Mouse (Mus musculus): ENCODE measurements at regions not wholly inside any gene's neighbourhood (a gene's known extent, or its start where the extent isn't known, plus 50 kb on each side); places are given as distances from the start of the nearest gene placed in this dataset.

- no peak for ATAC-seq (ENCODE audit: low FRiP score, low TSS enrichment)
- Histone ChIP-seq H3K27ac (replicated peaks) (no peak overlapping the region), H3K9ac (ENCODE audit: low read length) (no peak overlapping the region), H3K4me3 (ENCODE audit: low read depth, low read length) (no peak overlapping the region), H3K4me1 (replicated peaks; ENCODE audit: control insufficient read depth, insufficient read depth) (no peaks in the 10 kb centered on the region), H3K27me3 (ENCODE audit: control insufficient read depth, insufficient read depth, low read length) (no peaks in the 10 kb centered on the region), H3K9me3 (ENCODE audit: control insufficient read depth, low read length) (no peaks in the 10 kb centered on the region), H3K4me2 (replicated peaks; ENCODE audit: low read depth) (no peak overlapping the region), H3K36me3 (ENCODE audit: control insufficient read depth, insufficient read depth, low read length) (no peaks in the 10 kb centered on the region)
- WGBS: 76% methylated on average over 6 of the region's 6 CpGs
- TF ChIP-seq EP300 (optimal IDR thresholded peaks at IDR 0.05) (no peak), CTCF (IDR thresholded peaks at IDR 0.05; ENCODE audit: low read depth) (no peak)
- DNase-seq (ENCODE audit: low spot score): no peak
Measured at GRCm38 (mm10) chr13:32419326-32419725, 80.8 kb upstream of the Gmds start.

DNA sequence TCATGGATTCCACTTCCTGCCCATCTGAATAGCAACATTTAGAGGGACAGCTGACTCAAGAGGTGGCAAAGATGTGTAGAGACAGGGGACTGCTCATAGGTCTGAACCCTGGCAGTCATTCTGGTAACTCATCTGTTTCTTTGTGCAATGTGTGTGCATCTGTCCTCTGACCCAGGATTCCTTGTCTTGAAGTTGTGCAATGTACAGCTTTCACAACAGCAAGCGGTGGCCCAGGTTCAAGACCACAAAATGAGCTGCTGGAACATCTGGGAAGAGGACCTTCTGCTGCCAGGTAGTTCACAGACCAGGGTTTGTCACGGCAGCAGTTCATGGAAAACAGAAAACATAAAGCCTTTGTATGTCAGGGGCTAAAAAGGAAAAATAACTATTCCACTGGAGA, 80.1 kb upstream of the Gmds start:
- Histone ChIP-seq H3K36me3 (ENCODE audit: control insufficient read depth, insufficient read depth, low read length) (no peaks in the 10 kb centered on the region), H3K27ac (replicated peaks) (no peak overlapping the region), H3K27me3 (ENCODE audit: control insufficient read depth, insufficient read depth, low read length) (no peaks in the 10 kb centered on the region), H3K9ac (ENCODE audit: low read length) (no peak overlapping the region), H3K9me3 (ENCODE audit: control insufficient read depth, low read length) (no peaks in the 10 kb centered on the region), H3K4me1 (replicated peaks; ENCODE audit: control insufficient read depth, insufficient read depth) (no peaks in the 10 kb centered on the region), H3K4me3 (ENCODE audit: low read depth, low read length) (no peak overlapping the region), H3K4me2 (replicated peaks; ENCODE audit: low read depth) (no peak overlapping the region)
- DNase-seq (ENCODE audit: low spot score): no peak
- WGBS: 78% methylated on average over 2 of the region's 2 CpGs
- TF ChIP-seq EP300 (optimal IDR thresholded peaks at IDR 0.05) (no peak), CTCF (IDR thresholded peaks at IDR 0.05; ENCODE audit: low read depth) (no peak)
- ATAC-seq (ENCODE audit: low FRiP score, low TSS enrichment): no peak

DNA sequence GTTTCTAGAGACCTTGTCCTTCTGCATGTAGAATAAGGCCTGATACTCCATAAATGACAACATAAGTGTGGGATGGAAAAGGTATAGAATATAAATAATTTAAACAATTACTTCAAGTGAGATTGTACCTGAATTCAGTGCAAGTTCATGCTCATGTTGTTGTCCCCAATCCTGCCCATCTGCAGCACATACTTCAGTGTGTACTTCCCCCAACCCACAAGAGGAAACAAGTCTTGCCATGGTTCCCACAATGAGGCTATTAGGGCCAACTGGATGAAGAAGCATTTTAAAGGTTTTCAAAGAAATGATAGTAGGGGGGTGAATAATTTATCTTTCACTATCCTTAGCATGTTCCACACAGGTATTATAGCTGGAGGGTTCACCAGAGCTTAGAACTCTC, 79.4 kb upstream of the Gmds start:
- Histone ChIP-seq H3K9ac (ENCODE audit: low read length) (no peak overlapping the region), H3K4me3 (ENCODE audit: low read depth, low read length) (no peak overlapping the region), H3K27me3 (ENCODE audit: control insufficient read depth, insufficient read depth, low read length) (no peaks in the 10 kb centered on the region), H3K9me3 (ENCODE audit: control insufficient read depth, low read length) (no peaks in the 10 kb centered on the region), H3K4me1 (replicated peaks; ENCODE audit: control insufficient read depth, insufficient read depth) (no peaks in the 10 kb centered on the region), H3K27ac (replicated peaks) (no peak overlapping the region), H3K4me2 (replicated peaks; ENCODE audit: low read depth) (no peak overlapping the region), H3K36me3 (ENCODE audit: control insufficient read depth, insufficient read depth, low read length) (no peaks in the 10 kb centered on the region)
- ATAC-seq (ENCODE audit: low FRiP score, low TSS enrichment) (no peak), DNase-seq (ENCODE audit: low spot score) (no peak)
- TF ChIP-seq CTCF (IDR thresholded peaks at IDR 0.05; ENCODE audit: low read depth) (no peak), EP300 (optimal IDR thresholded peaks at IDR 0.05) (no peak)

DNA sequence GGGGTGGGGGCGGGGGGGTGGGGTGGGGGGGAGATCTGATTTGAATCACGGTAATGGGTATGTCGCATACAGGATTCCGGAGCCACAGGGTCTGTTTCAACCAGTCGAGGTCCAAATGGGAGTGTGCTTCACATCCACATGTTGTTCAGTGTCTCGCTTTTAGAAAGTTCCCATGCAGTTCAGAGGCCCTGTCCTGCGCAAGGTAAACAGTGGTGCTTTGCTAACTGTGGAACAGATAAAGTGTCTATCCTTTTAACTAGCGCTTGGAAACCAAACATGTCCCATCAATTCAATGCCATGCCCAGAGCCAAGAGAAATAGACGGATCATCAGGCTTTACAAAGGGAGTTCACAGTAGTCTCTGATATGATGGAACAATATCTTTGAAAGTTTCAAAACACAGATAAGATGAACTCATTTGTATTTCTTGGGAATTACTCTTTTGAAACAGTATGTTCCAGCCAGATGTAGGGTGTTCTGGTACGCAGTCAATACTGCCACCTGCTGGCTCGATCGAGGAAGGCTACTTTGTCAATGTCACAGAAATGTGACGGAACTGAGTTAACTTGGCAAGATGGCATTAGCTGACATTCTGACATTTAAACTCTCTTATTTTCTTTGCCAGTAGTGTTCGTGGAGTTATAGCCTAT, 72.9 kb upstream of the Gmds start:
- H3K27ac ChIP-seq (replicated peaks): no peak overlapping the region
- WGBS: 42% methylated on average over 14 of the region's 14 CpGs
- no peaks in the 10 kb centered on the region for H3K36me3 ChIP-seq (ENCODE audit: control insufficient read depth, insufficient read depth, low read length)
- no peak overlapping the region for H3K4me2 ChIP-seq (replicated peaks; ENCODE audit: low read depth)
- peak; percentile 96 for TF ChIP-seq CTCF (IDR thresholded peaks at IDR 0.05; ENCODE audit: low read depth)
- TF ChIP-seq EP300 (optimal IDR thresholded peaks at IDR 0.05): no peak
- no peaks in the 10 kb centered on the region for H3K27me3 ChIP-seq (ENCODE audit: control insufficient read depth, insufficient read depth, low read length)
- no peaks in the 10 kb centered on the region for H3K9me3 ChIP-seq (ENCODE audit: control insufficient read depth, low read length)
- H3K9ac ChIP-seq (ENCODE audit: low read length): no peak overlapping the region
- H3K4me3 ChIP-seq (ENCODE audit: low read depth, low read length): no peak overlapping the region
- ATAC-seq (ENCODE audit: low FRiP score, low TSS enrichment) (peak; percentile 70; the same call in 1 of the 2 replicates), DNase-seq (ENCODE audit: low spot score) (peak; percentile 76)
- no peaks in the 10 kb centered on the region for H3K4me1 ChIP-seq (replicated peaks; ENCODE audit: control insufficient read depth, insufficient read depth)

DNA sequence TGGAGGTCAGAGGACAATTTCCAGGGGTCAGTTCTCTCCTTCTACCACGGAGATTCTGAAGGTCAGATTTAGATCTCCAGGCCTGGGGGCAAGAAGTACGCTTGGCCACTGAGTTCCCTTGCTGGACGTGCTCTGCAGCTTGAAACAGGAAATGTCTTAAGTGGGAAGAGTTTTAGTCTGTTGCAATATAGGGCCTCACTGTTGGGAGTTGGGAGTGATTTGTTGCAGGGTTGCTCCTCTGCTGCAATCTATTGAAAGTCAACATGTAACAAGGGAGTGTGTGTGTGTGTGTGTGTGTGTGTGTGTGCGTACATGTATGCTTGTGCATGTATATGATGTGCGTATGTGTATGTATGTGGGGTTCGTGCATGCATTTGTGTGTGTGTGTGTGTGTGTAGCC, 71.5 kb upstream of the Gmds start:
- H3K27ac ChIP-seq (replicated peaks): no peak overlapping the region
- H3K4me2 ChIP-seq (replicated peaks; ENCODE audit: low read depth): no peak overlapping the region
- no peak overlapping the region for H3K9ac ChIP-seq (ENCODE audit: low read length)
- TF ChIP-seq EP300 (optimal IDR thresholded peaks at IDR 0.05) (no peak), CTCF (IDR thresholded peaks at IDR 0.05; ENCODE audit: low read depth) (no peak)
- WGBS: 68% methylated on average over 6 of the region's 6 CpGs
- no peaks in the 10 kb centered on the region for H3K27me3 ChIP-seq (ENCODE audit: control insufficient read depth, insufficient read depth, low read length)
- no peak overlapping the region for H3K4me3 ChIP-seq (ENCODE audit: low read depth, low read length)
- no peak for DNase-seq (ENCODE audit: low spot score)
- H3K4me1 ChIP-seq (replicated peaks; ENCODE audit: control insufficient read depth, insufficient read depth): no peaks in the 10 kb centered on the region
- ATAC-seq (ENCODE audit: low FRiP score, low TSS enrichment): no peak
- H3K36me3 ChIP-seq (ENCODE audit: control insufficient read depth, insufficient read depth, low read length): no peaks in the 10 kb centered on the region
- H3K9me3 ChIP-seq (ENCODE audit: control insufficient read depth, low read length): no peaks in the 10 kb centered on the region

DNA sequence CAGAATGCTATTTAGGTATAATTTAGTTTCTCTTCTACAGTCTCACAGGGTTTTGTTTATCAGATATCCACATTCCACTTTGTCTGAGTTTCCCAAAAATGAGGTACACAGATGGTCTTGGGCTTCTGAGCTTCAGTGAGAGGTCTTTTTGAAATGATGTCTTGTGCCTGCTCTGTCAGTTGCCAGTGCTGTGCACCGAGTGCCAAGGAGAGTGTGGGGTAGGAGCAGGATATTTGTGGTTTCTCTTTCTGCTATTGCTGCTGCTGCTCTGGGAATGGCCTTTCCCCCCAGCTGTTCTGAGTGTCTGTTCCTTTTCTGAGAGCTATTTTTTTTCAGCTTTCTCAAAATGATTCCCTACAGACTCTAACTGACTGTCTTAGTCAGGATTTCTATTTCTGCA, 60.1 kb upstream of the Gmds start:
- H3K9me3 ChIP-seq (ENCODE audit: control insufficient read depth, low read length): 0 out of 2 replicates have a peak, but pooled peaks cover 5% of the 10 kb centered on the region
- H3K36me3 ChIP-seq (ENCODE audit: control insufficient read depth, insufficient read depth, low read length): no peaks in the 10 kb centered on the region
- H3K4me2 ChIP-seq (replicated peaks; ENCODE audit: low read depth): no peak overlapping the region
- H3K4me1 ChIP-seq (replicated peaks; ENCODE audit: control insufficient read depth, insufficient read depth): no peaks in the 10 kb centered on the region
- no peak overlapping the region for H3K9ac ChIP-seq (ENCODE audit: low read length)
- no peaks in the 10 kb centered on the region for H3K27me3 ChIP-seq (ENCODE audit: control insufficient read depth, insufficient read depth, low read length)
- no peak for ATAC-seq (ENCODE audit: low FRiP score, low TSS enrichment)
- H3K4me3 ChIP-seq (ENCODE audit: low read depth, low read length): no peak overlapping the region
- 59% methylated on average over 1 of the region's 1 CpGs for WGBS
- no peak overlapping the region for H3K27ac ChIP-seq (replicated peaks)
- TF ChIP-seq EP300 (optimal IDR thresholded peaks at IDR 0.05): no peak
- TF ChIP-seq CTCF (IDR thresholded peaks at IDR 0.05; ENCODE audit: low read depth): no peak
- no peak for DNase-seq (ENCODE audit: low spot score)

Measured in stomach, postnatal 0 days (tissue).